Mouse (Mus musculus): ENCODE data around the gene Sys1.

DNA sequence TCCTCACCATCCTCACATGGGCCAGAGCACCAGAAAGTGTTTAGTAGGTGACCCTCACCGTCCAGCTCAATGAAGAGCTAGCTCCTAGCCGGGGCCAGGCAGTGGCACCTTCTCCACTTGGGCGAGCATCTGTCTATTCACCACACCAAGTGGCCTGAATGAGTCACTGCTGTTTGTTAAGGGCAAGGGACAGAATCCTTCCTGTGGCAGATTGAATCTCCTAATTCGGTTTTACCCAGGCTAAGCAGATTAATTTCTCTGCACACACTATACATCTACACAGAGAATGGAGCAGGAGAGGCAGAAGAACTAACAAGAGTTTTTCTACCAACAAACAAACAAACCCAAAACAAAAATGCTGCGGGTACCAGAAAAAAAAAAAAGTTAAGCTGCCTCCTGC, 29.8 kb upstream of the Sys1 start:
- TF ChIP-seq POLR2AphosphoS2 (IDR thresholded peaks at IDR 0.05; ENCODE audit: low read length): no peak
- TF ChIP-seq HCFC1 (IDR thresholded peaks at IDR 0.05; ENCODE audit: low read depth, low read length): no peak
- TF ChIP-seq POLR2A (IDR thresholded peaks at IDR 0.05; ENCODE audit: control insufficient read depth in 1 of 2, insufficient read depth in 1 of 2, low read depth in 1 of 2, low read length in 2 of 2, poor library complexity in 1 of 2): no peak
- no peak for TF ChIP-seq MAZ (IDR thresholded peaks at IDR 0.05; ENCODE audit: low read depth, low read length)
- TF ChIP-seq POLR2AphosphoS5 (IDR thresholded peaks at IDR 0.05; ENCODE audit: borderline replicate concordance, low read depth, low read length): no peak
- TF ChIP-seq GATA1 (IDR thresholded peaks at IDR 0.05; ENCODE audit: low read depth, low read length): no peak
- no peak for TF ChIP-seq CTCF (IDR thresholded peaks at IDR 0.05 in 2 of 3, conservative IDR thresholded peaks at IDR 0.05 in 1 of 3; ENCODE audit: control insufficient read depth in 1 of 3, insufficient read depth in 1 of 3, low read depth in 2 of 3, low read length in 3 of 3, poor library complexity in 1 of 3, severe bottlenecking in 1 of 3)
- no peak for TF ChIP-seq SMC3 (IDR thresholded peaks at IDR 0.05; ENCODE audit: low read depth, low read length)
- no peak for TF ChIP-seq E2F4 (IDR thresholded peaks at IDR 0.05; ENCODE audit: borderline replicate concordance, low read depth, low read length)
- no peak for TF ChIP-seq ZC3H11A (IDR thresholded peaks at IDR 0.05; ENCODE audit: low read depth, low read length)
- TF ChIP-seq EP300 (IDR thresholded peaks at IDR 0.05; ENCODE audit: low read depth in 1 of 2, low read length in 2 of 2): no peak
- TF ChIP-seq MXI1 (IDR thresholded peaks at IDR 0.05; ENCODE audit: low read depth, low read length): no peak
- no peak for TF ChIP-seq TAL1 (IDR thresholded peaks at IDR 0.05; ENCODE audit: low read length)
- no peak for TF ChIP-seq ZNF384 (IDR thresholded peaks at IDR 0.05; ENCODE audit: low read depth, low read length)
